Mouse (Mus musculus): ENCODE measurements around the gene Kif14. TPM values are rescaled to one million over a fixed set of nuclear protein-coding genes. Genes with fewer than 3 reads are reported as not detected.
"Not testable (repeated sequence)": the region's sequence is repeated elsewhere in the genome, so short reads cannot be mapped to it uniquely, and the experiment has no call there.

Kif14 gene
- total RNA-seq, 2 experiments from 2014 or later: 0.13 to 0.20 TPM

GRCm38 (mm10) chr1:136550851-136551540 lies 84.9 kb downstream of the Kif14 start:
- DNase-seq (ENCODE audit: low spot score in 2 of 2): peak; percentile 81 to 94

- DNase-seq (ENCODE audit: low spot score in 2 of 2): no peak
Measured at GRCm38 (mm10) chr1:136554686-136555085, 88.5 kb downstream of the Kif14 start.

- DNase-seq (ENCODE audit: low spot score in 2 of 2): no peak
Measured at GRCm38 (mm10) chr1:136555892-136556291, 89.7 kb downstream of the Kif14 start.

- not testable (repeated sequence) for DNase-seq (ENCODE audit: low spot score in 2 of 2)
Measured at GRCm38 (mm10) chr1:136556643-136557042, 90.5 kb downstream of the Kif14 start.

- DNase-seq (ENCODE audit: low spot score in 2 of 2): no peak
Measured at GRCm38 (mm10) chr1:136557436-136557835, 91.3 kb downstream of the Kif14 start.

- no peak for DNase-seq (ENCODE audit: low spot score in 2 of 2)
Measured at GRCm38 (mm10) chr1:136558762-136559161, 92.6 kb downstream of the Kif14 start.

GRCm38 (mm10) chr1:136559284-136559683 lies 93.1 kb downstream of the Kif14 start:
- no peak for DNase-seq (ENCODE audit: low spot score in 2 of 2)

GRCm38 (mm10) chr1:136559774-136560173 lies 93.6 kb downstream of the Kif14 start:
- no peak for DNase-seq (ENCODE audit: low spot score in 2 of 2)

GRCm38 (mm10) chr1:136561823-136562222 lies 95.7 kb downstream of the Kif14 start:
- no peak for DNase-seq (ENCODE audit: low spot score in 2 of 2)

- no peak for DNase-seq (ENCODE audit: low spot score in 2 of 2)
Measured at GRCm38 (mm10) chr1:136563149-136563548, 97.0 kb downstream of the Kif14 start.

- DNase-seq (ENCODE audit: low spot score in 2 of 2): no peak
Measured at GRCm38 (mm10) chr1:136564963-136565362, 98.8 kb downstream of the Kif14 start.

GRCm38 (mm10) chr1:136566386-136566785 lies 100.2 kb downstream of the Kif14 start:
- no peak for DNase-seq (ENCODE audit: low spot score in 2 of 2)

- DNase-seq (ENCODE audit: low spot score in 2 of 2): no peak
Measured at GRCm38 (mm10) chr1:136567641-136568040, 101.5 kb downstream of the Kif14 start.

- DNase-seq (ENCODE audit: low spot score in 2 of 2): no peak
Measured at GRCm38 (mm10) chr1:136568738-136569194, 102.6 kb downstream of the Kif14 start.

- no peak for DNase-seq (ENCODE audit: low spot score in 2 of 2)
Measured at GRCm38 (mm10) chr1:136569206-136569605, 103.1 kb downstream of the Kif14 start.

- DNase-seq (ENCODE audit: low spot score in 2 of 2): no peak
Measured at GRCm38 (mm10) chr1:136569626-136570297, 103.6 kb downstream of the Kif14 start.

- no peak for DNase-seq (ENCODE audit: low spot score in 2 of 2)
Measured at GRCm38 (mm10) chr1:136570298-136570653, 104.1 kb downstream of the Kif14 start.

- no peak for DNase-seq (ENCODE audit: low spot score in 2 of 2)
Measured at GRCm38 (mm10) chr1:136570976-136571375, 104.8 kb downstream of the Kif14 start.

- DNase-seq (ENCODE audit: low spot score in 2 of 2): no peak
Measured at GRCm38 (mm10) chr1:136571530-136571929, 105.4 kb downstream of the Kif14 start.

- no peak for DNase-seq (ENCODE audit: low spot score in 2 of 2)
Measured at GRCm38 (mm10) chr1:136577890-136578663, 111.9 kb downstream of the Kif14 start.

- no peak for DNase-seq (ENCODE audit: low spot score in 2 of 2)
Measured at GRCm38 (mm10) chr1:136579360-136579759, 113.2 kb downstream of the Kif14 start.

GRCm38 (mm10) chr1:136580266-136580665 lies 114.1 kb downstream of the Kif14 start:
- no peak for DNase-seq (ENCODE audit: low spot score in 2 of 2)
